Mouse (Mus musculus) c-Kit-negative CD71-positive TER-119-positive erythroid progenitor cells, embryonic 14.5 days (primary cell): ENCODE results near the gene Sema6b.
"Not testable (repeated sequence)": the region's sequence is repeated elsewhere in the genome, so short reads cannot be mapped to it uniquely, and the experiment has no call there.

Experiments used
- DNase-seq: peaks from one replicate; pipeline ENCODE4 v3.0.0-alpha.2; 2013; ENCODE audit warnings: low read depth, low spot score

Gene Sema6b

GRCm38 (mm10) chr17:56092312-56092711 lies 47.8 kb downstream of the Sema6b start:
- no peak for DNase-seq

DNA sequence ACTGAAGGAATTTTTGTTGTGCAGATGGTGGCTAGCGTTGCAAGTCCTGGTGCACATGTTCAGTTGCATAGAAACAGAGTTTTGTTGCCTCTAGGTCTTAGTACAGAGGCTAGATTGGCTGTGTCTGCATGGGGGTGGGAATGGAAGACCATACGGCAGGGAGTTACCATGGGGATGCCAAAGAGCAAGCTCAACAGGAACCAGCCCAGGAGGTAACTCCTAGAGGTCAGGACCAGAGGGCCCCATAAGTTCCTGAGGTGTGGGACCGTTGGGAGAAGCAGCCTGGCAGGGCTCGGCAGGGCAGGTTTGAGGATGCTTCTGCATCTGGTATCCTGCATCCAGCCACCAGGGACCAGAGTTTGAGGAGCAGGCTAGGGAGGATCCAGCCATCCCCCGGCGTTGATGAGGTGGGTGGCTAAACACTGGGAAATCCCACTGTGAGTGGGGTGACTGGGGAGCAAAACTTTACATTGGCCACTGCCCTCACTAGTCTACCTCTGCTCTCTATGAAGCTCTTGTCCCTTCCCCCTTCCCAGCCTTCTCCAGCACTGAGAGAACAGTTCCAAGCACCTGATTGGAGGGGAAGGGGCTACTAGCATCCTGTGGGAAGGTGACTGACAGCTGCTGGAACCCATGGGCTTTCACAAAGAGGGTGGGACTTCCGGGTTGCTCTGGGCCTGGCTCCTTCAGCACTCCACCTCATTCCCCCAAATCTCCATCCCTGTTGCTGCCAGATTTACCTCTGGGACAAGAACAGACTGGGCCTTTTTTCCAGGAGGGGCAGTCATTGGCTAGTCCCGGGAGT lies 59.2 kb downstream of the Sema6b start:
- DNase-seq, result no peak

GRCm38 (mm10) chr17:56079921-56080320 lies 60.2 kb downstream of the Sema6b start:
- peak; percentile 16 for DNase-seq

- peak; percentile 100 for DNase-seq
Observed at GRCm38 (mm10) chr17:56078880-56079795, 61.0 kb downstream of the Sema6b start, which contains the start of gene Hdgfl2. Gene Hdgfl2 (plus strand): TSS chr17:56079634.

DNA sequence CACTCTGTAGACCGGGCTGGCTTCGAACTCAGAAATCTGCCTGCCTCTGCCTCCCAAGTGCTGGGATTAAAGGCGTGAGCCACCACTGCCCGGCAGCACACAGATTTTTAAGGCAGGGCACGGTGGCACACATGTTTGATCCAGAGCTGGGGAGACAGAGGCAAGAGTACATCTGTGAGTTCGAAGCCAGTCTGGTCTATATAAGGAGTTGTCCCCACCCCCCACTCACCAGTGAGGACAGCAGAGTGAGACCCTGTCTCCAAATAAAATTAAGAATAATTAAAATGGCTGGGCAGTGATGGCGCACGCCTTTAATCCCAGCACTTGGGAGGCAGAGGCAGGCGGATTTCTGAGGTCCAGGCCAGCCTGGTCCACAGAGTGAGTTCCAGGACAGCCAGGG lies 61.8 kb downstream of the Sema6b start:
- not testable (repeated sequence) for DNase-seq

DNA sequence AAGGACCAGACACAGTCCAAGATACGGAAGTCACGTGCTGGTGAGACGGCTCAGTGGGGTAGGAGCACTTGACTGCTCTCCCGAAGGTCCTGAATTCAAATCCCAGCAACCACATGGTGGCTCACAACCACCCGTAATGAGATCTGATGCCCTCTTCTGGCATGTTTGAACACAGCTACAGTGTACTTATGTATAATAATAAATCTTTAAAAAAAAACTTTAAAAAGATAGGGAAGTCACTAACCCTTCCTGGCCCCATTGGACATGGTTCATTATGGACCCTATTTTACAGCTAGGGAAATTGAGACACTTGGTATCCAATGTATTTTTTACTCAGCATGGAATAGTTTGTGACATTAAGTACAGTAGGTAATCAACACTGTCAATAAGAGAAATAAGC lies 62.6 kb downstream of the Sema6b start:
- DNase-seq, result no peak

DNA sequence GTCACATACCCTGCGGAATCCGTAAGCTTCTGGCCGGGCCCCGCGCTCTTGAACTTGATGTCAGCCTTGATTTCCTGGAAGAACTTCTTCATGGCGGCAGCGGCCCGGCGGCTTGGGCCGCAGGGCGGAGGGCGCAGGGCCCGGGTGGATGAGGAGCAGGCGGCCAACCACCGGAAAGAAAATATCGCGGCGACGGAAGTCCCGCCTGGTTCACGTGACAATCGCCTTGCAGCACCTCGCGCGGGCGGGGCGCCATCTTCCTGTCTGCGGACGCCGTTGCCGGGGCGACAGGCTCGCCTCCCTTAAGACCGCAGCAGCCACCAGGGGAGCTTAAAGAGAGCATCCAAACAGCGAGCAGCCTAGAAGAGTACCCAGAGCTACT lies 65.3 kb downstream of the Sema6b start, which contains the start of gene Ubxn6:
Gene Ubxn6 (minus strand): TSS at position 202 of the 382 bp plus-strand sequence.
- peak; percentile 80 for DNase-seq

DNA sequence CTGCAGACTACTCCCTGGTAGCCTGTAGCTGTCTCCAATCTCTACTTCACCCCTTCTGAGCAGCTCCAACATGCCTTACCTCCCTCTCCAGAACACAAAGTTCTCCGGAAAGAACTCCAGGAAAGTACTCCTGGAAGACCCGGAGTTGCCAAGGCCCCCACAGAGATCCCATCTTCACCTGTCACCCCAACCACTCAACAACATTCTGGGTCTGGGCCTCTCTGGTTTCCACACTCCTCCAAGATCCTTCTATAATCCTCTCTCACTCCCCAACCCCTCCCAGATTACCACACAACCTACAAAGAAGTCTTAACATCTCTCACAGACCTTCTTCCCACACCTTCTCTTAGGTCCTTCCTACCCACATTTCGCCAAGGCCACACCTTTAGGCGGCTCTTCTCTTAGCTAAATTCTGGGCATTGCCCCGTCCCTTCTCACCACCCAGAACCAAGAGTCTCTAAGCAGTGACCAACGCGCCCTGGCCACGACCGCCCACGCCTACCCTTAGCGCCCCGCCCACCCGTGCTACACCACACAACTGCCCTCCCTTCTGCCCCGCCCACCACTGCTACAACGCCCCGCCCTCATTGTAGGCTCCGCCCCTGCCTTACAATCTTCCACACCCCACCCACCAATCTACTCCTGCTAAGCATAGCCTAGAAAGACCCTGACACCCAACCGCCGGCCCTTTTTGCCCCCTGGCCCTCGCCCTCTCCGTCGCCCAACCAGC lies 65.9 kb downstream of the Sema6b start:
- DNase-seq, result peak; percentile 82
